Mouse (Mus musculus): Measurements from ENCODE around the gene Uts2r.
A peak's percentile ranks its signal among the peaks of the same experiment; 100 is the strongest.

Gene Uts2r

DNA sequence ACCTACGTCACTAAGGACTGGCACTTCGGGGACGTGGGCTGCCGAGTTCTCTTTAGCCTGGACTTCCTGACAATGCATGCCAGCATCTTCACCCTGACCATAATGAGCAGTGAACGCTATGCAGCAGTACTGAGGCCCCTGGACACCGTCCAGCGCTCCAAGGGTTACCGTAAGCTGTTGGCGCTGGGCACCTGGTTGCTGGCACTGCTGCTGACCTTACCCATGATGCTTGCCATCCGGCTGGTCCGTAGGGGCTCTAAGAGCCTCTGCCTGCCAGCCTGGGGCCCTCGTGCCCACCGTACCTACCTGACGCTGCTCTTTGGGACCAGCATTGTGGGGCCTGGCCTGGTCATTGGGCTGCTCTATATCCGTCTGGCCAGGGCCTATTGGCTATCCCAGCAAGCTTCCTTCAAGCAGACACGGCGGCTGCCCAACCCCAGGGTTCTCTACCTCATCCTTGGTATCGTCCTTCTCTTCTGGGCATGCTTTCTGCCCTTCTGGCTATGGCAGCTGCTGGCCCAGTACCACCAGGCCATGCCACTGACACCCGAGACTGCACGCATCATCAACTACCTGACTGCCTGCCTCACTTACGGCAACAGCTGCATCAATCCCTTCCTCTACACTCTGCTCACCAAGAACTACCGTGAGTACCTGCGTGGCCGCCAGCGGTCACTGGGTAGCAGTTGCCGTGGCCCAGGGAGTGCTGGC, 720 bp downstream of the Uts2r start:
- DNase-seq (ENCODE audit: low spot score in 2 of 2) = no peak

DNA sequence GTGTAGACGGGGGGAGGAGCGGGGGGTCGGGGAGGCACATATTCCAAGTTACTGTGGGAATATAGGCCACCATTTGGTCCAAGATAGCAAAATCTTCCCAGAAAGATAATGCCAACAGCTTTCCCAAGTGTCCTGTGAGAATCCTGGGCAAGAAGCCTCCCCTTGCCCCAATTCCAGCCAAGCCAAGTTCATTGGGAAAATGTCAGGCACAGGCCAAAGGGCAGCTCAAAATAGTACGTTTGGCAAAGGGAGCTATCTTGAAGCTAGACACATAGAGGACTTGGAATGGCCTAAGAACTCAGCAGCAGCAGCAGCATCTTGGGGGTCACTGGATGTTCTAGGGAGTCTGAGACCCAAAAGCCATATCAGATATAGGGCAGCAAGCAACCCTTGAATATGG, 3.7 kb downstream of the Uts2r start:
- DNase-seq (ENCODE audit: low spot score in 2 of 2) = no peak

DNA sequence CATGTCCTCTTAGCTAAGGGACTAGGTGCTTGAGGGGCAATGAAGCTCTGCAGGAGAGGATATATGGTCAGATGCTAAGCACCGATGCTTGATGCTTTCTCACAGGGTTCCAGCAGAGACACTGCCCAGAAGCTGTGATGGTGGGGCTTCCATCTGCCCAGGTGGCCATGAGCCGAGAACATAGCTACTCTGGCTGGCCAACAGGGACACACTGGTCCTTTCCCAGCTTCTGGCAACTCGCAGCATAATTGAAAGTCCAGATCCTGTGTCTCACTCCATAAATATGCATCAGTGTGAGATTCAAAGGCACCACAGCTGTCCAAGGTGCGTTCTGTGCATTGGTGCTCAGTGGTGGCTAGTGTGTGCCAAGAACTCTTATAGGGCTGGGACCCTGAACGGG, 13.1 kb downstream of the Uts2r start:
- DNase-seq (ENCODE audit: low spot score in 2 of 2) = no peak

DNA sequence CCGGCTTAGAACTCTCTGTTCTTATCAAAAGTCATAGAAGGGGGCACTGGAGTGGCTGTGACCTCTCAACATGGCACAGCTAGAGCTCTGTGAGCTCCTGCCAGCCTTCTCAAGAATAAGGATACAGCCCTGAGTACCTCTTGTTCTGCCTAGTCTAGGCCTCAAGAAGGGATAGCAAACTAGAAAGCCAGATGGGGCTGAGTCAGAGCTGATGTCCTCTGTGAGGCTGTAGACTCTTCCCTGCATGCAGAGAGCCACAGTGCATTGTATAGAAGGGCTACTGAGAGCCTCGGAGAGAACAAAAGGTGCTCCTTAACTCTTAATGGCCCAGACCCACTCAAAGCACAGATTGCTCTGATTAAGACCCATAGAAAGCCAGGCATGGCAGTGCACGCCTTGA, 14.2 kb downstream of the Uts2r start:
- DNase-seq (ENCODE audit: low spot score in 2 of 2) = no peak

DNA sequence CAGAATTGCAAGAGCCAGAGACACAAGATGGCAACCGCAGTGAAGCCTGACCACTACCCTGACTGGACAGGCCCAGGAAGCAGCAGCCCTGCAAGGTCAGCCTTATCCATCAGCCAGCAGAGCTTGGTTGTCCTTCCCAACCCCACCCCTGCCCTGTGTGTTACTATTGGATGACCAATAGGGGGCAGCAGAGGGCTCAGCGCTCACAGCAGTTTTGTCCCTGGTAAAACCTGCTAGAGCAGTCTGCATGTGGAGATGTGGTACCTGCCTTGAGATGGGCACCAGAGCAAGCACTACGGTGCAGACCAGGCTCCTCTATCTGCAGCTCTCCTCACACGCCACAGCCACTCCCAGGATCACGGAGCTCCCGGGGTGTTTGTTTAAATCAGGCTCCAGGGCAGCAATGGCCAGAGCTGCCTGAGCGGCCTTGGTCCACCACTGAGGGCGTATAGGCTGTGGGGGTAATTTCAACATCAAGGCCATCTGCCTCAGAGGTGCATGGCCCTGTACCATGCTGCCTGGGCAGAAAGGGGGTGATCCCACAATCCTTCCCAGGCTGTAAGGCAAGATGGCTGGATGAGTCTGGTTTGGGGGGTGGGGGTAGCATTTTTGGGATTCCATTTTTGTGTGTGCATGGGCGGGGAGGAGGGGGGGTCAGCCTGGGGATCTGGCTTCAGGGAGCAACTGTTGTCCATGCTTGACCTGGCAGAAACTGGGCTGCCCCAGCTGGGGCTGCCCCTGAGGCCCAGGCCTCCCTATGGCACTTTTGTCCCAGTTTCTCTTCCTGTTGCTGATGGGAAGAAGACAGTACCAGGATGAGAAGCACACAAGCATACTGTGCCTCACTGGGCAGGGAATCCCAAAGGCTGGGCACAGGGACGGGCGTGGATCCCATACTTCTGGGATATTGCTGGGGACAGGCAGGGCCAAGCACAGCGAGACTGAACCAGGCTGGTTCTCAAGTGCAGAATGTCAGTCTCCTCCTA, 16.5 kb downstream of the Uts2r start:
- DNase-seq (ENCODE audit: low spot score in 2 of 2) = no peak

- no peak for DNase-seq (ENCODE audit: low spot score in 2 of 2)
Observed at GRCm38 (mm10) chr11:121189681-121190080, 29.6 kb downstream of the Uts2r start.

GRCm38 (mm10) chr11:121192742-121193141, 32.7 kb downstream of the Uts2r start:
- DNase-seq (ENCODE audit: low spot score in 2 of 2) = no peak

DNA sequence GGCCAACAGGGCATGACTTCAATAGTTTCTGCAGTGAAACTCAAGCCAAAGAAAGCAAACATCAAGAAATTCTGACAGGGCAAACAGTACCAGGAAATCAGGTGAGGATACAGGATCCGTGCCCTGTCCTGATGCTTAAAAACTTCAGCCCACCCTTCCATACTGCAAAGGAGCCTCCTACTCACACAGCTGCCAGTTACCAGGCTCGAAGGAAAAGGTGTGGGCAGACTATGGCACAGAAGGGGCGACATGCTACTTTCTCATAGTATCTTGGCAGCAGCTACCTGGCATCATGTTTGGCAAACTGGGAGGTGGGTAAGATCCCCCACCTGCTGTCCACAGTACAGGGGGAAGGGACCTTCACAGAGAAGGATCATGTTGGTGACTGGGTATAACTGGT, 33.3 kb downstream of the Uts2r start:
- no peak for DNase-seq (ENCODE audit: low spot score in 2 of 2)

DNA sequence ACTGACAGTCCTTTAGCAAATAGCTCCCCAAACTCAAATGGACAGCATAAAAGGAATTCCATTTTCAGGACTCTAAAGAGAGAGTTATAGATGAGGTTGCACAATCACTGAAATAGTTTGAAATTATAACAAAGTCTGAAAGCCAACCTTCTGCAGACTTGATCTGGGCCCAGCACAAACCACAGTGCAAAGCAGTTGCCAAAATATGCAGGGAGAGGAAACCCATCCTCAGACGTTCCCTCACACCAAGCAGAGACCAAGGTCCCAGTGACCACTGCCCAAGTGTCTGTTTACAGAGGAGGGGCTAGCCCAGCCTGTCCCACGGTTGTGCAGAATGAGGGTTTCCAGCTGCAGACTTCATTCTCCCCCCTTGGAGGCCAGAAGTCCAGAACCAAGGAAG, 38.6 kb downstream of the Uts2r start:
- DNase-seq (ENCODE audit: low spot score in 2 of 2) = no peak

GRCm38 (mm10) chr11:121199851-121200250, 39.8 kb downstream of the Uts2r start:
- DNase-seq (ENCODE audit: low spot score in 2 of 2) = no peak

- no peak for DNase-seq (ENCODE audit: low spot score in 2 of 2)
Observed at GRCm38 (mm10) chr11:121200781-121201180, 40.7 kb downstream of the Uts2r start.

DNA sequence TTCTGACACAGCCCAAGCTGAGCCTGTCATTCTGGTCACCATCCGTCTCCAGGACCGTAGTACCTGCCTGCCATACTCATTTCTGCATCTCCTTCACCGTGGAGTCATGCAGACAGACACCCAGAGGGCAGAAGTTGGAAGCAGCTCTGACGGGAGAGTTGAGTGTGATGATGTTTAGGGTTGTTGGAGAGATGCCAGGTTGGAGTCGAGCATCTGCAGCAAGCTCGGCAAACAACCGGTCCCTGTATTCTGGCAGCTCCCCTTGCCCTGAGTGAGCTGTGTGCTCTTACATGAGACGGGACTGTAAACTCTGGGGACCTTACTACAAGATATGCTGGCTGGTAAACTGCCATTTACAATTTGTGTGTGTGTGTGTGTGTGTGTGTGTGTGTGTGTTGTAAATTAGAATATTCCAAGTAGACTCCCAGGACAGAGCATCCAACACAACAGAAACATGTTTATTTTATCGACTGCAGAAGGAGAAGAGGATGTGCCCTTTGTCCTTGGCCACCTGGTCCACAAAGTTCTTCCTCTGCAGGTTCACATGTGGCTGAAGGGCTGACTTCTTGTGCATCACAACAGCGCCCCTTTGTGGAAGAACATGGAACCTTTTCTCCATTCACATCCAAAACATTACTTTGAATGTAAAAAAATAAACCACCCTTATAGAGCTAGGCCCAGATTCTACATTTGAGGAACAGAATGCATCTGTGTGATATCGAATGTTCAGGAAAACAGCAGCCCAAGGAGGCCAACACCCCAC, 41.5 kb downstream of the Uts2r start:
- no peak for DNase-seq (ENCODE audit: low spot score in 2 of 2)

DNA sequence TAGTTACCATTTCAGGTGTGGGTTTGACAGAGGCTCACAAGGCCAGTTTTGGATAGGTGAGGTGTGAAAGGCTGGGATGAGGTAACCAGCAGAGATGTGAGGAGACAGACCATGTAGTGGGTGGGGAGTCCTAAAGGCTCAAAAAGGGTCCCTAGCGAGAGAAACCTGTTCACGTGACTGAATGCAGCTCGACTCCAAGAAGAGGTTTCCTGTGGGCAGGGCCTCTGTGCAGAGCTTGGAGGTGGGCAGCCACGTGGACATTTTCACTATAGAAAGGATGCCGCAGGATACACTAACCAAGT, 43.7 kb downstream of the Uts2r start:
- no peak for DNase-seq (ENCODE audit: low spot score in 2 of 2)

- peak; percentile 92 to 94 for DNase-seq (ENCODE audit: low spot score in 2 of 2)
Observed at GRCm38 (mm10) chr11:121204161-121205006, 44.3 kb downstream of the Uts2r start, which contains the start of the genes Hexdc and Ogfod3. Gene Hexdc, plus strand, starts transcription at chr11:121204433. Gene Ogfod3, minus strand, starts transcription at chr11:121204711.

All from frontal cortex, postnatal 10 days (tissue).